Mouse (Mus musculus): Measurements from ENCODE around the gene Myh7. TPM values are rescaled to one million over a fixed set of nuclear protein-coding genes. Genes with fewer than 3 reads are reported as not detected.

Myh7 gene
- total and polyA plus RNA-seq, 2 experiments from 2014 or later: 8.8 to 9.3 TPM

DNA sequence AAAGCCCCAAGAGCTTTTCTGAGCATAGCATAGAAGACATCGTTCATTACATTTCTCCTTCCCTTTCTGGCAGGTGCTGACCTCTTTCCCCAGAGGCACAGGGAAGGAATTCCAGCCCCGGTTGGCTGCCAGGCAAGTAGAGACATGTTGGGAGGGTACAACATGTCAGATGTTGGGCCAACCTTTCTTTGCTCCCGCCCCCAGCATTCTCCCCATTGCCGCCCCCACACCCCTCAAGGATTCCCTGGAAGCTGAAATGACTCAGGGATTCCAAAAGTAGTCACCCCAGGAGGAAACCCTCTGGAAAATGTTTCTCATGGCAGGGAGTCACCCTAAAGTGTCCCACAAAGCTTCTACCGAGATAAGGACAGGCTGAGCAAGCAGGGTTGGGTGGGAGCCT lies 64.6 kb downstream of the Myh7 start:
- Histone ChIP-seq H3K27me3 (ENCODE audit: insufficient read depth, low read length) (no peaks in the 10 kb centered on the region), H3K27ac (ENCODE audit: low read depth, low read length) (no peak overlapping the region), H3K36me3 (ENCODE audit: insufficient read depth) (no peaks in the 10 kb centered on the region), H3K9me3 (ENCODE audit: low read length) (no peaks in the 10 kb centered on the region), H3K4me2 (ENCODE audit: low read depth) (no peak overlapping the region), H3K9ac (no peak overlapping the region), H3K4me3 (ENCODE audit: low read depth, low read length) (no peak overlapping the region), H3K4me1 (ENCODE audit: insufficient read depth) (peaks cover 7% of the 10 kb centered on the region; the same call in 1 of the 2 replicates)
- no peak for TF ChIP-seq CTCF (IDR thresholded peaks at IDR 0.05; ENCODE audit: low read depth)
- ATAC-seq: no peak
- no peak for DNase-seq
- 83% methylated on average over 5 of the region's 5 CpGs for WGBS

- peak overlapping the region; percentile 56 for H3K4me3 ChIP-seq (ENCODE audit: low read depth, low read length)
- DNase-seq (peak; percentile 21), ATAC-seq (no peak)
- H3K4me2 ChIP-seq (ENCODE audit: low read depth): peak overlapping the region; percentile 96
- no peaks in the 10 kb centered on the region for H3K9me3 ChIP-seq (ENCODE audit: low read length)
- H3K27me3 ChIP-seq (ENCODE audit: insufficient read depth, low read length): no peaks in the 10 kb centered on the region
- H3K9ac ChIP-seq: peak overlapping the region; percentile 82
- peak overlapping the region; percentile 87 for H3K27ac ChIP-seq (ENCODE audit: low read depth, low read length)
- WGBS: 20% methylated on average over 7 of the region's 7 CpGs
- H3K36me3 ChIP-seq (ENCODE audit: insufficient read depth): no peaks in the 10 kb centered on the region
- H3K4me1 ChIP-seq (ENCODE audit: insufficient read depth): peaks cover 7% of the 10 kb centered on the region; the same call in 1 of the 2 replicates
- no peak for TF ChIP-seq CTCF (IDR thresholded peaks at IDR 0.05; ENCODE audit: low read depth)
Measured at GRCm38 (mm10) chr14:54927296-54927695, 67.1 kb downstream of the Myh7 start.

DNA sequence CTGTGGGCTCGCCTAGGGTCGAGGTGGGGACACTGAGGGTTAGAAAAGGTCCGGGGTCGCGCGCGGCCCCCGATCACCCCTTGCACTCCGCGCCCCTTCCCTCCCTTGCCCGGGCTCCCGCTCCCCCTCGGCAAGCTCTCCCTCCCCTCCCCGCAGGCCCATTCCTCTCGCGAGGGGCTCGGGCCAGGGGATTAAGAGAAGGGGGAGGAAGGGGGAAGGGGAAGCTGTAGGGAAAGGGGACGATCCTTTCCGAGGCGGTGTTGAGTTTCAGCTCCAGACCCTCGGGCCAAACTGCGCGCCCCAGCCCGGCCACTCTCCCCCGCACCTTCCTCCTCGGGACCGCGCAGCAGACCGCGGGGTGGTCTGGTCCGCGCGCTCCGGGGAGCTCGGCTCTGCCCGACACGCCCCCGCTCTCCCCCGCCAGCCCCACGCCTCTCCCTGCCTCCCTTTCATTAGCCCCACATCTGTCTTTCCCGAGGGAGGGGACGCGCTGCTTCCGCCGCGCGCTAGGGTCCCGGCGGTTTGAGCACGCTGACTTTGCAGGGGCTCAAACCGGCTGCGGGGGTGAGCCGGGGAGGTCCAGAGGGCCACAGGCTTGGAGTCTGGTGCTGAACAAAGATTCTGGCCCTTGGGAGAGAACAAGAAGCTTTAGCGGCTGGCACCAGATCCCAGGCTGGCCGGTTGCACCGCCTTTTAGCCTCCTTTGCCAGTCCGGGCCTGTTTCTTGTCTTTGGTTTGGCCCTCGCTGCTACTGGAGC lies 67.8 kb downstream of the Myh7 start:
- Histone ChIP-seq H3K27ac (ENCODE audit: low read depth, low read length) (peak overlapping the region; percentile 87), H3K36me3 (ENCODE audit: insufficient read depth) (no peaks in the 10 kb centered on the region), H3K4me1 (ENCODE audit: insufficient read depth) (peaks cover 7% of the 10 kb centered on the region; the same call in 1 of the 2 replicates), H3K9me3 (ENCODE audit: low read length) (0 out of 2 replicates have a peak, but pooled peaks cover under 1% of the 10 kb centered on the region), H3K27me3 (ENCODE audit: insufficient read depth, low read length) (no peaks in the 10 kb centered on the region), H3K9ac (peak overlapping the region; percentile 82), H3K4me3 (ENCODE audit: low read depth, low read length) (peak overlapping the region; percentile 56), H3K4me2 (ENCODE audit: low read depth) (peak overlapping the region; percentile 96)
- TF ChIP-seq CTCF (IDR thresholded peaks at IDR 0.05; ENCODE audit: low read depth): no peak
- peak; percentile 76 for ATAC-seq
- WGBS: under 1% methylated on average over 50 of the region's 58 CpGs
- DNase-seq: peak; percentile 75

DNA sequence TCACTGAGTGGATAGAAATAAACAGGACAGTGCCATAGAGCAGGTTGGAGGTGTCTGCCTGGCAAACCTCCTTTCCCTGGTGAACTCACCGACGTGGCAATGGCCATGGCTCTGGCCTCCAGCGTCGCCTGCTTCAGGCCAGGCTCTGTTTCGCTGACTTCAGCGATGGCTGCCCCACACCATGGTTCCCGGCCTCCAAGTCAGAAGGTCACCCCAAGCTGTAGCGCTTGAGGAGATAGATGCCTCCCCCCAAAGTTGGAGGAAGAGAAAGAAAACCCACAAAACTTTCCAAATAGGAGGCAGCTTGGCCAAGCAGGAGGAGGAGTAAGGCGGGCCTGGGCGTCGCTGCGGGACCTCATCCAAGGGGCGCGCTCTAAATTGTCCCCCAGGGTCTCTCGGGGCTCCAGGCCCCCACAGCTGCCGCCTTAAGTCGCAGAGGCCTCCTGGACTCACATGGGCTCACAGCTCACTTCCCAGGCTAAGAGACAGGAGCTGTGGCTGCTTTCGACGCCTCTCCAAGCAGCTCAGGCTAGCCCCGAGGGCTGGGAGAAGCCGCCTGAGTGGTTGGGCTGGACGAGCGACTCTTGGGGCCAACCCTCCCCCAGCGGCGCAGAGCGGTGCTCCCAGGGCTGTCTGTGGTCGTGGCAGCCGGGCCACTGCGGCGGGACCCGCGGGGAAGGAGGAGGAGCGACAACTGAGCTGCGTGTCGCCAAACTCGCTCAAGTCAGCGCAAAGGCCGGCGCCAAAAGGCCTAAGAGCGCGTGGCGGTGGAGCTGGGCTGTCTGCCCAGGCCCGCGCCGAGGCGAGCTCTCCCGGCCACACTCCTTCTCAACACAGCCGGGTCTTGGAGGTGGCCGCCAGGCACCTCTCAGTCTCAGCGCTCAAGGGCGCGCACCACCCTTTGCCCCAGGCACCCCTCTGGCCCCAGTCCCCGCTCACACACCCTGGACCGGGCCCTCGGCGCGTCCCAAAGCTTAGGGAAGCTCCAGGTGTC lies 68.8 kb downstream of the Myh7 start, which contains the start of gene Efs:
TSS of gene Efs (minus strand) at position 778 of the 994 bp plus-strand sequence.
- Histone ChIP-seq H3K9me3 (ENCODE audit: low read length) (0 out of 2 replicates have a peak, but pooled peaks cover 8% of the 10 kb centered on the region), H3K9ac (peak within 1 kb of the TSS; percentile 82), H3K27me3 (ENCODE audit: insufficient read depth, low read length) (no peaks in the 10 kb centered on the region), H3K36me3 (ENCODE audit: insufficient read depth) (peaks cover 1% of the 10 kb centered on the region; the same call in 1 of the 2 replicates), H3K27ac (ENCODE audit: low read depth, low read length) (peak within 1 kb of the TSS; percentile 87), H3K4me1 (ENCODE audit: insufficient read depth) (peaks cover 7% of the 10 kb centered on the region; the same call in 1 of the 2 replicates), H3K4me3 (ENCODE audit: low read depth, low read length) (peak within 1 kb of the TSS; percentile 56), H3K4me2 (ENCODE audit: low read depth) (peak within 1 kb of the TSS; percentile 96)
- TF ChIP-seq CTCF (IDR thresholded peaks at IDR 0.05; ENCODE audit: low read depth): no peak
- ATAC-seq (peak; percentile 57), DNase-seq (peak; percentile 67)
- 5% methylated on average over 57 of the region's 57 CpGs for WGBS

DNA sequence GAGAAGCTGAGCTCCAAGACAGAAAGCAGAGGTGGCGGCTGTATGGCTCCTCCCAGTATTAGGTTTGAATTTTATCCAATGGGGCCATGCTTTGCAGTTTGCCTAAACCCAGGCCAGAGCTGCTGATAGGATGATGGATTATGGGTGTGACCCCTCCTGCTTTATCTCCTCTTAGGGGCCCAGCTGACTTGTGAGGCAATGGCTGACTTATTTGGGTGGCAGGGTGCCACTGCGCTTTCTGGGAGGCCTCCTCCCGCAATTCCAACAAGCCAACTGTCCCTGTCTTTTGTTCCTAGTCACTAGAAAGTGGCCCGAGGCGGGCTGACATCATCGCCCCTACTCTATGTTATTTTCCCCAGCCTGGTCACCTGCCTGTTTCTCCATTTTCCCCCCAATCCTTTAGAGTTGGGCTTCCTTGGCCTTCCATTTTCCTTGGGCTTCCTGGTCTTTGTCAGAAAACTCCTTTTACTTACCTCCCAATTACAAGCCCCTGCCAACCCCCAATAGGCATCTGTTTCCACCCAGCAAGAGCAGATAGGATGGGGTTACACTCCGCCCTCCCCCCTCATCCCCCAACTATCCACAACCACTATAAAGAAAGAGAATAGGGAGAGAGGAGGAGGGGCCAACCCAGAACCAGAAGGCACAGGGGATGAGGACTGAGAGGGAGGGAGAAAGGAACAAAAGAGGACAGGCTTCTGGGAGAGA lies 69.6 kb downstream of the Myh7 start:
- Histone ChIP-seq H3K27ac (ENCODE audit: low read depth, low read length) (peak overlapping the region; percentile 87), H3K4me1 (ENCODE audit: insufficient read depth) (peaks cover 7% of the 10 kb centered on the region; the same call in 1 of the 2 replicates), H3K4me2 (ENCODE audit: low read depth) (peak overlapping the region; percentile 96), H3K9ac (peak overlapping the region; percentile 82), H3K36me3 (ENCODE audit: insufficient read depth) (peaks cover 6% of the 10 kb centered on the region; the same call in 1 of the 2 replicates), H3K9me3 (ENCODE audit: low read length) (0 out of 2 replicates have a peak, but pooled peaks cover 8% of the 10 kb centered on the region), H3K4me3 (ENCODE audit: low read depth, low read length) (peak overlapping the region; percentile 56), H3K27me3 (ENCODE audit: insufficient read depth, low read length) (no peaks in the 10 kb centered on the region)
- no peak for TF ChIP-seq CTCF (IDR thresholded peaks at IDR 0.05; ENCODE audit: low read depth)
- 20% methylated on average over 7 of the region's 7 CpGs for WGBS
- DNase-seq (peak; percentile 62), ATAC-seq (peak; percentile 58)

MicroRNA genes within 50 kb of the gene (microRNA counts, 519-probe panel; counts per million panel counts)
- microRNA mmu-miR-208a: 3,552 counts per million, percentile 34 among the panel's probes with 10 or more counts
- microRNA mmu-miR-208b: not detected

Small RNA genes lying within 50 kb of the gene (microRNA-seq; reads per million reads assigned to microRNA genes)
- gene Mir208a (0.77 to 10.7 reads per million in 2 experiments), gene Mir208b (15.5 to 70.4 reads per million in 2 experiments)

Other genes with a start within 250 kb of the Myh7 start
- gene Slc7a8, start 212.7 kb downstream of the Myh7 start, total RNA-seq (2014; rRNA removed): 11.8 and 13.3 TPM in 2 replicates
- gene Slc7a8, start 212.7 kb downstream of the Myh7 start, polyA plus RNA-seq (2015; fragmentation: Nextera tagmentation; extraction: Ambion mirVana): 12.5 and 14.5 TPM in 2 replicates
- gene Rnf212b, start 180.5 kb downstream of the Myh7 start, total RNA-seq (2014; rRNA removed): not detected in 2 replicates
- gene Rnf212b, start 180.5 kb downstream of the Myh7 start, polyA plus RNA-seq (2015; fragmentation: Nextera tagmentation; extraction: Ambion mirVana): not detected in 2 replicates
- 7.1 and 7.2 TPM in 2 replicates for gene Homez, start 123.7 kb downstream of the Myh7 start, total RNA-seq (2014; rRNA removed)
- gene Homez, start 123.7 kb downstream of the Myh7 start, polyA plus RNA-seq (2015; fragmentation: Nextera tagmentation; extraction: Ambion mirVana): 2.7 and 6.9 TPM in 2 replicates
- gene Ppp1r3e, start 117.1 kb downstream of the Myh7 start, total RNA-seq (2014; rRNA removed): 17.4 and 19.7 TPM in 2 replicates
- 2.3 and 3.3 TPM in 2 replicates for gene Ppp1r3e, start 117.1 kb downstream of the Myh7 start, polyA plus RNA-seq (2015; fragmentation: Nextera tagmentation; extraction: Ambion mirVana)
- gene Bcl2l2, start 111.2 kb downstream of the Myh7 start, total RNA-seq (2014; rRNA removed): 33.2 and 38.0 TPM in 2 replicates
- gene Bcl2l2, start 111.2 kb downstream of the Myh7 start, polyA plus RNA-seq (2015; fragmentation: Nextera tagmentation; extraction: Ambion mirVana): 2.5 and 2.9 TPM in 2 replicates
- gene Gm20521, start 111.2 kb downstream of the Myh7 start, total RNA-seq (2014; rRNA removed): 3.1 TPM in 1 of 2 replicates, not detected in the other
- 0.30 and 0.89 TPM in 2 replicates for gene Gm20521, start 111.2 kb downstream of the Myh7 start, polyA plus RNA-seq (2015; fragmentation: Nextera tagmentation; extraction: Ambion mirVana)
- gene Pabpn1, start 102.1 kb downstream of the Myh7 start, total RNA-seq (2014; rRNA removed): 113 and 116 TPM in 2 replicates
- gene Pabpn1, start 102.1 kb downstream of the Myh7 start, polyA plus RNA-seq (2015; fragmentation: Nextera tagmentation; extraction: Ambion mirVana): 105 and 126 TPM in 2 replicates
- 327 and 359 TPM in 2 replicates for gene Slc22a17, start 81.5 kb downstream of the Myh7 start, total RNA-seq (2014; rRNA removed)
- 230 and 282 TPM in 2 replicates for gene Slc22a17, start 81.5 kb downstream of the Myh7 start, polyA plus RNA-seq (2015; fragmentation: Nextera tagmentation; extraction: Ambion mirVana)
- 22.2 and 29.8 TPM in 2 replicates for gene Efs, start 68.5 kb downstream of the Myh7 start, total RNA-seq (2014; rRNA removed)
- 13.4 and 13.5 TPM in 2 replicates for gene Efs, start 68.5 kb downstream of the Myh7 start, polyA plus RNA-seq (2015; fragmentation: Nextera tagmentation; extraction: Ambion mirVana)
- 0.38 TPM in 1 of 2 replicates, not detected in the other for gene Il25, start 61.9 kb downstream of the Myh7 start, total RNA-seq (2014; rRNA removed)
- 0.18 and 0.58 TPM in 2 replicates for gene Il25, start 61.9 kb downstream of the Myh7 start, polyA plus RNA-seq (2015; fragmentation: Nextera tagmentation; extraction: Ambion mirVana)
- 17.9 and 19.9 TPM in 2 replicates for gene Cmtm5, start 58.4 kb downstream of the Myh7 start, total RNA-seq (2014; rRNA removed)
- gene Cmtm5, start 58.4 kb downstream of the Myh7 start, polyA plus RNA-seq (2015; fragmentation: Nextera tagmentation; extraction: Ambion mirVana): 17.7 and 22.7 TPM in 2 replicates
- gene Myh6, start 27.7 kb downstream of the Myh7 start, total RNA-seq (2014; rRNA removed): 0.23 and 5.8 TPM in 2 replicates
- 2.3 and 2.5 TPM in 2 replicates for gene Myh6, start 27.7 kb downstream of the Myh7 start, polyA plus RNA-seq (2015; fragmentation: Nextera tagmentation; extraction: Ambion mirVana)
- gene Gm17428, start 17.7 kb downstream of the Myh7 start, total RNA-seq (2014; rRNA removed): not detected in 2 replicates
- gene Gm17428, start 17.7 kb downstream of the Myh7 start, polyA plus RNA-seq (2015; fragmentation: Nextera tagmentation; extraction: Ambion mirVana): not detected in 2 replicates
- 24.2 and 36.8 TPM in 2 replicates for gene Ngdn, start 20.8 kb upstream of the Myh7 start, total RNA-seq (2014; rRNA removed)
- gene Ngdn, start 20.8 kb upstream of the Myh7 start, polyA plus RNA-seq (2015; fragmentation: Nextera tagmentation; extraction: Ambion mirVana): 47.9 and 51.3 TPM in 2 replicates
- gene Zfhx2, start 97.7 kb upstream of the Myh7 start, total RNA-seq (2014; rRNA removed): 8.9 and 11.1 TPM in 2 replicates
- 2.7 and 7.5 TPM in 2 replicates for gene Zfhx2, start 97.7 kb upstream of the Myh7 start, polyA plus RNA-seq (2015; fragmentation: Nextera tagmentation; extraction: Ambion mirVana)
- gene Thtpa, start 100.2 kb upstream of the Myh7 start, total RNA-seq (2014; rRNA removed): 49.0 and 55.2 TPM in 2 replicates
- gene Thtpa, start 100.2 kb upstream of the Myh7 start, polyA plus RNA-seq (2015; fragmentation: Nextera tagmentation; extraction: Ambion mirVana): 47.2 and 48.0 TPM in 2 replicates
- 11.3 and 12.8 TPM in 2 replicates for gene Ap1g2, start 112.0 kb upstream of the Myh7 start, total RNA-seq (2014; rRNA removed)
- 4.2 and 5.5 TPM in 2 replicates for gene Ap1g2, start 112.0 kb upstream of the Myh7 start, polyA plus RNA-seq (2015; fragmentation: Nextera tagmentation; extraction: Ambion mirVana)
- gene Jph4, start 122.3 kb upstream of the Myh7 start, total RNA-seq (2014; rRNA removed): 156 and 160 TPM in 2 replicates
- 47.4 and 55.3 TPM in 2 replicates for gene Jph4, start 122.3 kb upstream of the Myh7 start, polyA plus RNA-seq (2015; fragmentation: Nextera tagmentation; extraction: Ambion mirVana)
- 0.31 and 0.67 TPM in 2 replicates for gene Dhrs2, start 227.4 kb upstream of the Myh7 start, total RNA-seq (2014; rRNA removed)
- gene Dhrs2, start 227.4 kb upstream of the Myh7 start, polyA plus RNA-seq (2015; fragmentation: Nextera tagmentation; extraction: Ambion mirVana): 0.30 and 0.57 TPM in 2 replicates

Data from forebrain, postnatal 0 days (tissue).